Mouse (Mus musculus) adrenal gland, adult 2 months (tissue): ENCODE results near the gene Surf1. TPM values are rescaled to one million over a fixed set of nuclear protein-coding genes. Genes with fewer than 3 reads are reported as not detected.
A peak's percentile ranks its signal among the peaks of the same experiment; 100 is the strongest.

ENCODE experiments used
- DNase-seq: peaks from one replicate; pipeline ENCODE4 v3.0.0; 2021
- long read RNA-seq: library from polyadenylated mRNA; stranded (forward); transcript quantifications from one replicate; pipeline ENCODE4 v2.0.0, GENCODE M21; 2021
- polyA plus RNA-seq: library from polyadenylated mRNA; depleted of rRNA; stranded (reverse); fragments of >200 nt; gene quantifications from 2 replicates; pipeline ENCODE4 v1.2.3, GENCODE M21; 2012; rRNA removed
- total RNA-seq, 2 experiments: library from RNA; stranded (reverse); gene quantifications; 2 replicates each; pipeline ENCODE4 v1.2.3; 2021

The Surf1 gene
- 100 to 1,000 TPM; 108 to 115 TPM for total RNA-seq
- 67.9 and 77.7 TPM in 2 replicates for polyA plus RNA-seq
- long read RNA-seq, transcript Surf1-201 (9 exons, 1,173 nt): major isoform, 37 of 55 reads
- long read RNA-seq, transcript Surf1-209 (9 exons, 1,151 nt): minor isoform, 8 of 55 reads
- long read RNA-seq, partial matches to known transcripts: 3 of 55 reads
- long read RNA-seq, other reads (novel, unspliced or antisense): 7 of 55 reads

DNA sequence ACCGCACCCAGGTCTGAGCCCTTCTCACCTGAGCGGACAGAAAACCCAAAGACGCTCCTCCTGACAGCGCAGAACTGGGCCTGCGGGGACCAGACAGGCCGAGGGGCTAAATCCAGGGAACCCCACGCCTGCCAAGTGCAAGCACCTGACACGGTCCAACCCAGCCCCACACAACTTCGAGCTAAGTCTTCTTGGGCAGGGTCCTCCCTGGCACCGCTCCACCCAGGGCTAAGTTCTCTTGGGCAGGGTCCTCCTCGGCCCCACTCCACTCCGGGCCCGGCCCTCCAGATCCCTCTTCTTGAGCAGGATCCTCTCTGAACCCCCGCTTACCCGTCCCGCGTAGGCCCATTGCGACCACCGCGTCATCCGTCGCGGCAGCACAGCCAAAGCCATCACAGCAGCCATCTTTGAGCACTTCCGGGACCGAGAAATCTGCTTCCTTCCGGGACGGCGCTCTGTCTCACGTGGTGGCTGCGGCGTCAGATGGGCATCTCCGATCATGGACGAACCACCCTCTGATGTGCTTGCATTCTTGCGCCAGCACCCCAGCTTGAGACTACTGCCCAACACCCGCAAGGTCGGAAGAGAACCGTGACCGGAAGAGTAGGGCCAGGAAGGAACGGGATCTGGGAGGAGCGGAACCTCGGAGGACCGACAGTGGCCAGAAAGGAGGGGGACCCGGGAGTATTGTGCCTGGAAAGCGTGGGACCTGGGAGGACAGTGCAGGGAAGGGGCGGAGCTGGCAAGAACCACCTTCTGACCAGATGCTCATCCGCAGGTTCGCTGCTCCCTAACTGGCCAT lies at the start of gene Surf1, which contains the start of gene Surf2:
Surf1 (minus strand) TSS at position 604 of the 802 bp plus-strand sequence.
Surf2 (plus strand) TSS at position 441 of the 802 bp plus-strand sequence.
- peak; percentile 90 for DNase-seq

DNA sequence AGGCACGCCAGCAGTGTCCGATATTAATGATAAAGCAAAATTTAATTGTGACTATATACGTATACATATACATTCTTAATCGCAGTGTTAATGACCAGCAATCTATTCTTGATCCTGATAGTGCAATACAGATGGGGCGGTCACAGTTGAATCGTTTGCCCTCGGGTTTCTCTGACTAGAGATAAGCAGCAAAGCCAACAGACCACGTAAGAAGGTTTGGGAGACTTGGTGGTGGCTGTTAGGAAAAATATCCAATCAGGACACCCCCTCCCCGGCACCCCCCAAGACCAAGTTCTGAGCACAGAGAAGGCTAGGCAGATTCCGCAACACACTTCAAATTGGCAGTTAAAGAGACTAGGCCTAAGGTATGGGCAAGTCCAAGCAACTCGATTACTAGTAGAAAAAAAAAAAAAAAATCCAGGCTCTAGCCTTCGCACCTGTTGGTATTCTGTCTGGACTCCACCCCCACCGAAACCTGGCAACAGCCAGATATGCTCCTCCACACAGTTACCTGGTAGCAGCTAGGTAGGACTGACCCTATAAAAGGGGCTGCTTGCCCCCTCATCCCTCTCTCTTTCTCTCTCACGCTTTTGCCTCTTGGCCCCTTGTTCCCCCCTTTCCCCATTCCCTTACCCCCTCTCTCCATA lies 48.5 kb upstream of the Surf1 start:
- no peak for DNase-seq

DNA sequence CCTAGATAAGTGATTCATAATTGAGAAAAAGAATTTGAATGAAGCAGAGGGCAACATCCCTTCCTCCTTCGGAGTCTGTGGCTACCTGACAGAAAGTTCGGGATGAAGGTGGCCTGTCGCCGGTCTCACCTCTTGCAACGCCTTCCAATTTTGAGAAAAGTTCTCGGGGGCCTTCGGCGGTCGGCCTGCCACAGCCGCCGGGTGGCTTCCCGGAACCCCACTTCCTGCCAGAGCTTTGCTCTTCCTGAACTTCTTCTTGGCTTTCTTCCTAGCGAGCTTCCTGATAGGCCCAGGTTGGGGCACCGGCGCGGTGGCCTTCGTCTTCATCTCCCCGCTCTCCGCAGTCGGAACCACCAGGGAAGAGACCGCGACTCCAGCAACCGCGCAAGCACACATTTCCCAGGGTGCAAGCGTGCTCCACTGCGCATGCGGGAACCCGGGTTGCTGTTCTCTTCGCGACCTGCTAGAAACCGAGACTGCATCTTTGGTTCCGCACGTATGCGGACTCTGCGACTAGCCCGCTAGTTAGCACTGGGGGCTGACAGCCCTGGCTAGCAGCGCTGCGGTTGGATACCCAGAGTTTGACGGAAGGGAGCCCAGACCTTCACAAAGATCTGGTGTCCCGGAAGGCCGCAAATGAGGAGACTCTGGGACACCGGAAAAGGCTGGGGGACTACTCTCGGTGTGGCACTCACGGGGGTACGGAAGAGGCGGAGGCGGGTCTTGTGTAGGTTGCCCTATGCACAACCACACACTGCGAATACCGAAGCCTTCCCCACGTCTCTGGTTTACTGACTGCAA lies 47.8 kb upstream of the Surf1 start, which contains the start of gene Rexo4:
Rexo4 (minus strand) TSS at position 464 of the 801 bp plus-strand sequence.
- peak; percentile 95 for DNase-seq

DNA sequence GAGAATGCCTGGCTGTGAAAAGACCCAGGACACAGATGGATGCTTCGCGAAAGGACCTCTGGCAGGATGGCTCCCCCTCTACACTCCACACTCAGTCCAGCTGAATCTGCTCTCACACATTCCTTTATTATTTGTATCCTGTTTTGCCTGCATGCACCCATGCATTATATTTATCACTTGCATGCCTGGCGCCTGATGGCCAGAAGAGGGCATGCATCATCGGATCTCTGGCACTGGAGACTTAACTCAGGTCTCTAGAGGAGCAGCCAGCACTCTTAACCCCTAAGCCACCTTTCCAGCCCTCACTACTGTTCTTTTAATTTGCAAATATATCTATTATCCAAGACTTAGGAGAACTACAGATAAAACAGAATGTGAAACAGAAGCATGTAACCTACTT lies 44.4 kb upstream of the Surf1 start:
- DNase-seq: no peak

GRCm38 (mm10) chr2:26957488-26957859 lies 41.1 kb upstream of the Surf1 start:
- no peak for DNase-seq

DNA sequence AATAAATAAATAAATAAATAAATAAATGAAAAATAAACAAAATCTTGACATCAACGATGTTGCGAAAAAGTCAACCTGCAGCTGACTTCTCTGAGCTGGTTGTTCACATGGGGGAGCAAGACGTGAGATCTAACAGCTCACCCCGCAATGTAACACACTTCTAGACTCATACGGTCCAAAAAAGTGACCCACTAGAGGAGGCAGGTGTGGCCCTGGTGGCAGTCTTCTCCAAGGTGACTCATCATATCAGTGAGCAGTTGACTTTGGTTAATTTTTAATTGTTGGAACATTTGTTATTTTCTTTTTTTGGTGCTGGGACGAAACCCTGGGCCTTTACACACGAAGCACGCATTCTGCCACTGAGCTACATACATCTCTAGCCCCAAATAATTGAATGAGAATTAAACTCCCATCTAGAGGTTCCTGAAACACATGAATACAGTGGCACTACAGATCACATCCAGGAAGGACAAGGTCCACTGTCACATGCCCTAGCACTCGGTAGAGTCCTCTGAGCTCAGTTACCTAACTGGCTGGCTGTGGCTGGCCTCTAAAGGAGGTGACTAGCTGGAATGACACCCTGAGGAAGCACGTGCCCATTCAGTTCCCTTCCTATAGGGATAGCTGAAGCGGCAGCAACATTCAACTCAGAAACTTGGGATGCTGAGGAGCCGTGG lies 40.6 kb upstream of the Surf1 start:
- DNase-seq: no peak

- DNase-seq: no peak
Observed at GRCm38 (mm10) chr2:26954735-26955395, 38.5 kb upstream of the Surf1 start.

GRCm38 (mm10) chr2:26952866-26953265 lies 36.5 kb upstream of the Surf1 start:
- no peak for DNase-seq

GRCm38 (mm10) chr2:26952193-26952592 lies 35.9 kb upstream of the Surf1 start:
- no peak for DNase-seq

- peak; percentile 56 for DNase-seq
Observed at GRCm38 (mm10) chr2:26951346-26951905, 35.1 kb upstream of the Surf1 start.

DNA sequence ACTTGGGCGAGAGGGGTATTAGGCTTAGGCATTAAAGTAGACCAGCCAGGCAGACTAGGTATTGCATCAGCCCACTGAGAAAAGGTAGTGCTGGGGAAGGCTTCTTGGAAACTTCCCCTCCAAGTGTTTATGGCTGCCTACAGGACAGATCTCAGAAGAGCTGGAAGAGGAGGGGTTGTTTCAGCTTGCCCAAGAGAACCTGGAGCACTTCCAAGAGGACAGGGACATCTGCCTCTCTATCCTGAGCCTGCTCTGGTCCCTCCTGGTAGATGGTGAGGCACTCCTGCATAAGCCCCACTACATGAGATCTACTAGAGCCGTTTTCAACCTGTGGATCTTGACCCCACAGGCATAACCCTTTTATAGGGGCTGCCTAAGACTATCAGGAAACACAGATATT lies 34.1 kb upstream of the Surf1 start:
- DNase-seq: no peak

GRCm38 (mm10) chr2:26943253-26943652 lies 26.9 kb upstream of the Surf1 start:
- no peak for DNase-seq

DNA sequence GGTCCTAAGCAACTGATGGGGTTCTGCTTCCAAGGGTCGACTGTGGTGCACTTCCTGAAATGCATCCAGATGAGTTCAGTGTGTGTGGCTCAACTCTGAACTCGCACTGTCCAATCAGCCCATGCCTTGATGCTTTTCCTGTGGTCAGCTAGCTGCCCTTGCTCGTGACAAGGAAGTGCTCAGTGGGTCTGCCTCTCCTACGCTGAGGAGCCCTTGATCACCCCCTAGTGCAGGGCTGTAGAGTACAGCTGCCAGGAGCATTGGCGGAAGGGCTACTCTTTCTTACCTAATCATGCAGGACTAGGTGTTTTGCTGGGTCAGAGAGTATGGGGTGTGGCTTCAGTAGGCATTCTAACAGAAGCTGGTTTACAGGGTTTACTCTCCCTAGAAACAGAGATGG lies 25.2 kb upstream of the Surf1 start:
- no peak for DNase-seq

DNA sequence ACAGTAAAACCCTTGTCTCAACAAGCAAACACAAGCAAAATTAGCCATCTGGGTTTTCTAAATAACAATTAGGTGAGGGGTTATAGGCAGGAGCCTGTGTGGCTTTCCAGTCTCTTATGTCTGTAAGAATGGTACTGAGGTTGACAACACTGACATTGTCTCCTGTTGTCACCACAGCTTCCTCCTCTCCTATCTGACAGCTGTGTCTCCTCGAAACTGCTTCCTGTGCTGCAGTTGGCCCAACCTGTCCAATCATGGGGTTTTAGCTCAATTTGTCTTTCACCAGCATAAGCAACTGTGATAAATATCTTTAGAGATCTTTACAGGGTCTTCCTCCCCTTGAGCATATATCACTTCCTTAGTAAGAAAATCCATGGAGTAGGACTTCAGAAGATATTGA lies 20.1 kb upstream of the Surf1 start:
- DNase-seq: no peak

DNA sequence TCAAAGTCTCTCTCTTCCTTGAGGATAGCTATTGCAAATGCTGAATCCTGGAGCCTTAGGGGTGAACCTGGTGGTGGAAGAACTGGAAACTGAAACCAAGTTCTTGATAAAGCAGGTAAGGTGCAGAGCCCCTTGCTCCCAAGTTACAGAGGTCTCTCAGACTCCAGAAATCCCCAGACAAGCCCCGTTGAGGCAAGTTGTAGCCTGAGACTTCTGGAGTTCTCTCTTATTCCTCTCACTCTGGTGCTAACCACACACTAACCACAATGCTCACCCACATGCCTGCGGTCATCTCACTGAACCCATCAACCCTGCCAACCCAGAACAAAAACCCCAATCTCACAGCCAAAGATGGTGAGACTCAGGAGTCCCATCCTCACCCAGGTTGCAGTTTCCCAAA lies 19.0 kb upstream of the Surf1 start:
- no peak for DNase-seq

DNA sequence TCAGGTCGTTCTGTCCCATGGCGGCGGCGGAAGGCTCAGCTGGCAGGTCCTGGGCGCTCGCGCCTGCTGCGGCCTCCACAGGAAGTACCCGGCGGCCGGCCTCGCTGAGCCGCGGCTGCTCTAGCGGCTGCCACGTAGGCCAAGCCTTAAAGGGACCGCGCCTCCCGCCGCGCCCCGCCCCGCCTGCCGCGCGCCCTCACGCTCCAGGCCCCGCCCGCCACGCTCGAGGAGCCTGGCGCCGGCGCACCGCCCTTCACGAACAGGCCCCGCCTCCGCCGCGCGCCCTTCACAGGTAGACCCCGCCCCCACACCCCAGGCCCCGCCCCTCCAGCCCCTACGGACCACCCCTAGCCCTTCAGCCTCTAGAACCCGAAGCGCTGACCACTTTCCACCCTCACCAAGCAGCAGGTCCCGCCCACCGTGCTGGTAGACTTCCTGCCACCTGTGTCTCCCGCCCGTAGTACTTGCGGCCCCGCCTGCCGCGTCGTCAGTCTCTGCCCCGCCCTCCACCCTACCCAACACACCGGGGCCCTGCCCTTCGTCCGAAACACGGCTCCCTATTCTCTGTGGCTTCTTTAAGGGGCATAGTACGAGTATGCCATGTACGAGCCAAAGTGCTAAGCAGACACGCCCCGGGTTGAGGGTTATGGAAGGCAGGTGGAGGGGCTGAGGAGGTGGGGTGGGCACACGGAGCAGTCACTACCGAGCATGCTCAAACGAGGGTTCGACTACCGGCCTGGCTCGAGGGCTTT lies 17.1 kb upstream of the Surf1 start, which contains the start of the genes Surf4 and Stkld1:
Surf4 (minus strand) TSS at position 625 of the 752 bp plus-strand sequence.
Stkld1 (plus strand) TSS at position 744 of the 752 bp plus-strand sequence.
- DNase-seq: peak; percentile 97

- no peak for DNase-seq
Observed at GRCm38 (mm10) chr2:26932473-26933303, 16.4 kb upstream of the Surf1 start.

DNA sequence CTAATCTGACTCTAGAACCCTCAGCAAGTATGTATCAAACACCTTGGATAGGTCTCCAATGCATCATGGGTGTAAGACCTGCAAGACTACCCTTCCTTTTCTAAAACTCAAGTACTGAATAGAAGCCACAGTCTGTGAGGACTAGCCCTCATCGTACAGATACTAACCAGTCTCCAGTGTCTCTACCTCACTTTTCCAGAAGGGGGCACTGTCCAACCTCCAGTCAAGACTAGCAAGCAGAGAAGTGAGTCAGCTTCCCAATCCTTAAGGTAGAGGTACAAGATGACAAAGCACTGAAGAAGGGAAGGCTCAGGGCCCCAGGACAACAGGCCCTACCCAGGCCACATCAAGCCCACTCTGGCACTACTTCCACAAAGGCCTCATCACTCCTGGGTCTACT lies 14.1 kb upstream of the Surf1 start:
- DNase-seq: peak; percentile 78
